Mouse (Mus musculus): ENCODE results near the gene Sh3glb1. TPM values are rescaled to one million over a fixed set of nuclear protein-coding genes. Genes with fewer than 3 reads are reported as not detected.
"Not testable (repeated sequence)": the region's sequence is repeated elsewhere in the genome, so short reads cannot be mapped to it uniquely, and the experiment has no call there.

Sh3glb1 gene
- polyA plus RNA-seq, 1 experiment = 469 TPM

- peak overlapping the region; percentile 50 for H3K4me3 ChIP-seq (ENCODE audit: control insufficient read depth, low read depth, low read length)
- not testable (repeated sequence) for H3K27ac ChIP-seq (ENCODE audit: control insufficient read depth, insufficient read depth, low read depth, low read length); H3K4me1 ChIP-seq (ENCODE audit: control insufficient read depth, insufficient read depth, low read length); H3K27me3 ChIP-seq (ENCODE audit: control insufficient read depth, insufficient read depth, low read length); H3K36me3 ChIP-seq (ENCODE audit: control insufficient read depth, insufficient read depth, low read length)
Measured at GRCm38 (mm10) chr3:144738396-144738795, 18.3 kb upstream of the Sh3glb1 start.

- Histone ChIP-seq H3K27me3 (ENCODE audit: control insufficient read depth, insufficient read depth, low read length) (no peaks in the 10 kb centered on the region), H3K36me3 (ENCODE audit: control insufficient read depth, insufficient read depth, low read length) (no peaks in the 10 kb centered on the region), H3K4me3 (ENCODE audit: control insufficient read depth, low read depth, low read length) (no peak overlapping the region), H3K4me1 (ENCODE audit: control insufficient read depth, insufficient read depth, low read length) (no peaks in the 10 kb centered on the region), H3K27ac (ENCODE audit: control insufficient read depth, insufficient read depth, low read depth, low read length) (no peak overlapping the region)
- TF ChIP-seq CTCF (IDR thresholded peaks at IDR 0.05; ENCODE audit: control insufficient read depth, insufficient read depth, insufficient replicate concordance, low read depth, low read length) (peak; percentile 38; the same call in 1 of the 2 replicates), POLR2A (IDR thresholded peaks at IDR 0.05; ENCODE audit: control insufficient read depth, low read depth, low read length) (no peak)
Measured at GRCm38 (mm10) chr3:144736831-144737230, 16.7 kb upstream of the Sh3glb1 start.

GRCm38 (mm10) chr3:144723455-144723854 lies 3.3 kb upstream of the Sh3glb1 start:
- Histone ChIP-seq H3K27me3 (ENCODE audit: control insufficient read depth, insufficient read depth, low read length) (no peaks in the 10 kb centered on the region), H3K4me1 (ENCODE audit: control insufficient read depth, insufficient read depth, low read length) (peaks cover 5% of the 10 kb centered on the region), H3K27ac (ENCODE audit: control insufficient read depth, insufficient read depth, low read depth, low read length) (no peak overlapping the region), H3K36me3 (ENCODE audit: control insufficient read depth, insufficient read depth, low read length) (no peaks in the 10 kb centered on the region), H3K4me3 (ENCODE audit: control insufficient read depth, low read depth, low read length) (no peak overlapping the region)
- no peak for TF ChIP-seq POLR2A (IDR thresholded peaks at IDR 0.05; ENCODE audit: control insufficient read depth, low read depth, low read length)
- TF ChIP-seq CTCF (IDR thresholded peaks at IDR 0.05; ENCODE audit: control insufficient read depth, insufficient read depth, insufficient replicate concordance, low read depth, low read length) = peak; percentile 38; the same call in 1 of the 2 replicates

- H3K4me3 ChIP-seq (ENCODE audit: control insufficient read depth, low read depth, low read length); H3K36me3 ChIP-seq (ENCODE audit: control insufficient read depth, insufficient read depth, low read length); H3K27ac ChIP-seq (ENCODE audit: control insufficient read depth, insufficient read depth, low read depth, low read length); H3K4me1 ChIP-seq (ENCODE audit: control insufficient read depth, insufficient read depth, low read length); H3K27me3 ChIP-seq (ENCODE audit: control insufficient read depth, insufficient read depth, low read length): not testable (repeated sequence)
Measured at GRCm38 (mm10) chr3:144722566-144722965, 2.4 kb upstream of the Sh3glb1 start.

GRCm38 (mm10) chr3:144721860-144722256 lies 1.7 kb upstream of the Sh3glb1 start:
- Histone ChIP-seq H3K27me3 (ENCODE audit: control insufficient read depth, insufficient read depth, low read length) (no peaks in the 10 kb centered on the region), H3K4me3 (ENCODE audit: control insufficient read depth, low read depth, low read length) (no peak overlapping the region), H3K36me3 (ENCODE audit: control insufficient read depth, insufficient read depth, low read length) (peaks cover 1% of the 10 kb centered on the region; the same call in 1 of the 2 replicates), H3K4me1 (ENCODE audit: control insufficient read depth, insufficient read depth, low read length) (peaks cover 7% of the 10 kb centered on the region), H3K27ac (ENCODE audit: control insufficient read depth, insufficient read depth, low read depth, low read length) (peak overlapping the region; percentile 25; the same call in 1 of the 2 replicates)
- no peak for TF ChIP-seq CTCF (IDR thresholded peaks at IDR 0.05; ENCODE audit: control insufficient read depth, insufficient read depth, insufficient replicate concordance, low read depth, low read length)
- no peak for TF ChIP-seq POLR2A (IDR thresholded peaks at IDR 0.05; ENCODE audit: control insufficient read depth, low read depth, low read length)

GRCm38 (mm10) chr3:144721077-144721859 lies 1.1 kb upstream of the Sh3glb1 start:
- Histone ChIP-seq H3K36me3 (ENCODE audit: control insufficient read depth, insufficient read depth, low read length) (peaks cover 1% of the 10 kb centered on the region; the same call in 1 of the 2 replicates), H3K4me3 (ENCODE audit: control insufficient read depth, low read depth, low read length) (no peak overlapping the region; the same call in 1 of the 2 replicates), H3K27ac (ENCODE audit: control insufficient read depth, insufficient read depth, low read depth, low read length) (peak overlapping the region; percentile 68; the same call in 1 of the 2 replicates), H3K4me1 (ENCODE audit: control insufficient read depth, insufficient read depth, low read length) (peaks cover 7% of the 10 kb centered on the region), H3K27me3 (ENCODE audit: control insufficient read depth, insufficient read depth, low read length) (no peaks in the 10 kb centered on the region)
- no peak for TF ChIP-seq CTCF (IDR thresholded peaks at IDR 0.05; ENCODE audit: control insufficient read depth, insufficient read depth, insufficient replicate concordance, low read depth, low read length)
- no peak for TF ChIP-seq POLR2A (IDR thresholded peaks at IDR 0.05; ENCODE audit: control insufficient read depth, low read depth, low read length)

- peaks cover 9% of the 10 kb centered on the region for H3K4me1 ChIP-seq (ENCODE audit: control insufficient read depth, insufficient read depth, low read length)
- TF ChIP-seq POLR2A (IDR thresholded peaks at IDR 0.05; ENCODE audit: control insufficient read depth, low read depth, low read length) (peak; percentile 29; the same call in 1 of the 2 replicates), CTCF (IDR thresholded peaks at IDR 0.05; ENCODE audit: control insufficient read depth, insufficient read depth, insufficient replicate concordance, low read depth, low read length) (no peak)
- H3K27me3 ChIP-seq (ENCODE audit: control insufficient read depth, insufficient read depth, low read length) = no peaks in the 10 kb centered on the region
- peak overlapping the region; percentile 85 for H3K27ac ChIP-seq (ENCODE audit: control insufficient read depth, insufficient read depth, low read depth, low read length)
- H3K4me3 ChIP-seq (ENCODE audit: control insufficient read depth, low read depth, low read length) = peak overlapping the region; percentile 95
- peaks cover 1% of the 10 kb centered on the region; the same call in 1 of the 2 replicates for H3K36me3 ChIP-seq (ENCODE audit: control insufficient read depth, insufficient read depth, low read length)
Measured at GRCm38 (mm10) chr3:144719088-144719900, 841 bp downstream of the Sh3glb1 start.
